Mouse (Mus musculus) G1E (cell line): ENCODE measurements around the gene Dact3.

Experiments used
- CTCF ChIP-seq: IDR thresholded peaks from 2 replicates; pipeline ENCODE4 v1.5.1; 2012; ENCODE audit warnings: low read depth, low read length, inconsistent platforms, mixed read lengths
- POLR2AphosphoS5 ChIP-seq: IDR thresholded peaks from 2 replicates; pipeline ENCODE4 v1.6.1; 2012; ENCODE audit warnings: low read depth, low read length, inconsistent platforms; ENCODE audit not compliant: insufficient replicate concordance
- TAL1 ChIP-seq: conservative IDR thresholded peaks from 2 replicates; pipeline ENCODE4 v1.6.1; 2012; ENCODE audit warnings: low read depth, low read length, inconsistent platforms, mixed read lengths

- no peak for TF ChIP-seq CTCF
- TF ChIP-seq TAL1: no peak
- TF ChIP-seq POLR2AphosphoS5: no peak
Observed at GRCm38 (mm10) chr7:16906889-16907559, 31.9 kb downstream of the Dact3 start.
